Mouse (Mus musculus): ENCODE results near the gene Srp72. TPM values are rescaled to one million over a fixed set of nuclear protein-coding genes. Genes with fewer than 3 reads are reported as not detected.

Srp72 gene
- total RNA-seq (2023): 188 TPM

DNA sequence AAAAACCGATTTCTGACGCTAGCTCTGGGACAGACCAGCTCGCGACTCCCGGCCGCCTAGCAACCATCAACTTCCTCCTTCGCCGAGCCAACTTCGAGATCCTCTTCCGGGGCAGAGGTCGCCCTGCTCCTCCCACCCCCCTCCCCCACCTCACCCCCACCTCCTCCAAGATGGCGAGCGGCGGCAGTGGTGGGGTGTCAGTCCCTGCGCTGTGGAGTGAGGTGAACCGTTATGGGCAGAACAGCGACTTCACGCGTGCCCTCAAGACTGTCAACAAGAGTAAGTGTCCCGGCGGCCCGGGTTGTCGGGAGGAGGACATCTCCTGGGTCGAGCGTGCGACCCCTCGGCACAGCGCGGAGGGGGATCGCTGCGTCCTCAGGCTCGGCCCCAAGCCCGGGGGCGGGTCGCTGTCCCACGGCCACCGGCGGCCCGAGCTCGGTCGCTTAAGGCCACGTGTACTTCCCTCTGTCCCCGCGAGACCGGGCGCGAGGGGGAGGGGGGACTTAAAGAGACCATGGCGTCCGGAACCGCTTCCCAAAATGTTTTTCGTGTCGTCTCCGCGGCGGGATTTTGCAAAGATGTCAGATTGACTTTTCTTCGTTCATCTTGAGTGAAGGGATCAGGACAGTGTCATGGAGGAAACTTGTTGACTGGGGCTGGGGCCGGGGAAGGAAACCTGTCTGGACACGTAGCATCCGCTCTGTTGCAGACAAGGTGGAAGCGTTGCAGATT is at the start of gene Srp72:
TSS of gene Srp72 (plus strand) at position 130 of the 732 bp plus-strand sequence.

DNA sequence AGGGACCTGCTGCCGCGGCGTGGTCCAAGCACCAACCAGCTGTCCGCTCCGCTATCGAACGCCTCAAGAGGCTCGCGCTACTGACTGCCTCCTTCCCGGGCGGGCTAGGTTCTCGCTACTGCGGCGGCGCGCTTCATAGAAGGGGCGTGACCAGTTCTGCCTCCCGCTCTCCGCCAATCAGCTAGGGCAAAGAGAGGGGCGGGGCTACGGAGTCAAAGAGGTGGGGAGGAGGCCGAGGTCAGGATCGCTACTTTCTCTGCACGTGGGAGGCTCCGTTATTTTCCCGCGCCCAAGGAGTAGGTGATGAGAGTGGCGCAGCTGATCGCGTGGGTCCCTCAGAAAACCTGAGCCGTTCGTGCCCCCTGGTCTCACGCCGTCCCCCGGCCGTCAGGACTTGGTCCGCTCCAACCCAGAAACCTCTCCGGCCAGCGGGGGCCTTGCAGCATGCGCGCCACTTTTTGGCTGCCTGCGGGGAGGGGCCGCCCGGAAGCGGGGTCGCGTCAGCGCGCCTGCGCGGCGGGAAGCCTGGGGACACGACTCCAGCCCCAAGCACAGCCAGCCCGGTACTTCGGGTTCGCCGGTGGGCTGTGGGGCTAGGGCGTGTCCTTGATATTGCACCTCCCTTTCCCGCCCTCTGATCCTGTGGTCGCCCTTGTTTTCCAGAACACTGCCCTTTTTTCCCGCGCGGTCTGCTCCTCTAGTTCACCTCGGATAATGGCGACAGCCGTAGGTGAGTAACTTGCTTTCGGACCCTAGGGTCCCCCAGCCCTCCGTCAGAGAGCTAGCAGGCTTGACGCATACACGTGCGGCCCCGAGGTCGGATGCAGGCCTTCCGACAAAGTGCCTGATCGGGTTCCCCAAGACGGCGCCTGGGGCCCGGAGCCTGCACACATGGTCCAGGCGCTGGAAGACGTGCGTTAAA is 23.1 kb upstream of the Srp72 start, which contains the start of the genes Paics and Ppat:
TSS of gene Paics (plus strand) at position 202 of the 922 bp plus-strand sequence.
TSS of gene Ppat (minus strand) at position 473 of the 922 bp plus-strand sequence.

DNA sequence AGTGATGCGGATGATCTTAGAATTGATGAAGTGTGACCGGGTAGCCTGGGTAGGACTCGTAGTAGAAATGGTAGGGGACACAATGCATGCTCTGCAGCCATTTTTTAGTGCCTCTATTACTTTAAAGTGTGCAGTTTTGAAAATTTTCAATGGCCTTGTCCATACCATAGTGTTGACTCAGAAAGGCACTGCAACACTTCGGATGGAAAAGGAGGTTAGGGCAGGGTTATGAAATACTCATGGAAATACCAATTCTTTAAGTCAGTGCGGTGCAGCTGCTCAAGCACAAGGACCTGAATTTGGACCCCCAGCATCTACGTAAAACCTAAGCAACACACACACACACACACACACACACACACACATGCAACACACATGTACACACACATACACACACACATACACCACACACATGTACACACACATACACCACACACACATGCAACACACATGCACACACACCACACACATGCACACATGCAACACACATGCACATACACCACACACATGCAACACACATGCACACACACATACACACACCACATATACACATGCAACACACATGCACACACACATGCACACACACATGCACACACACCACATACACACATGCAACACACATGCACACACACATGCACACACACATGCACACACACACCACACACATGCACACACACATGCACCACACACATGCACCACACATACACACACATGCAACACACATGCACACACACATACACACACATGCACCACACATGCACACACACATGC is 29.8 kb downstream of the Srp72 start, which contains the start of gene Arl9:
TSS of gene Arl9 (plus strand) at position 5 of the 771 bp plus-strand sequence.

DNA sequence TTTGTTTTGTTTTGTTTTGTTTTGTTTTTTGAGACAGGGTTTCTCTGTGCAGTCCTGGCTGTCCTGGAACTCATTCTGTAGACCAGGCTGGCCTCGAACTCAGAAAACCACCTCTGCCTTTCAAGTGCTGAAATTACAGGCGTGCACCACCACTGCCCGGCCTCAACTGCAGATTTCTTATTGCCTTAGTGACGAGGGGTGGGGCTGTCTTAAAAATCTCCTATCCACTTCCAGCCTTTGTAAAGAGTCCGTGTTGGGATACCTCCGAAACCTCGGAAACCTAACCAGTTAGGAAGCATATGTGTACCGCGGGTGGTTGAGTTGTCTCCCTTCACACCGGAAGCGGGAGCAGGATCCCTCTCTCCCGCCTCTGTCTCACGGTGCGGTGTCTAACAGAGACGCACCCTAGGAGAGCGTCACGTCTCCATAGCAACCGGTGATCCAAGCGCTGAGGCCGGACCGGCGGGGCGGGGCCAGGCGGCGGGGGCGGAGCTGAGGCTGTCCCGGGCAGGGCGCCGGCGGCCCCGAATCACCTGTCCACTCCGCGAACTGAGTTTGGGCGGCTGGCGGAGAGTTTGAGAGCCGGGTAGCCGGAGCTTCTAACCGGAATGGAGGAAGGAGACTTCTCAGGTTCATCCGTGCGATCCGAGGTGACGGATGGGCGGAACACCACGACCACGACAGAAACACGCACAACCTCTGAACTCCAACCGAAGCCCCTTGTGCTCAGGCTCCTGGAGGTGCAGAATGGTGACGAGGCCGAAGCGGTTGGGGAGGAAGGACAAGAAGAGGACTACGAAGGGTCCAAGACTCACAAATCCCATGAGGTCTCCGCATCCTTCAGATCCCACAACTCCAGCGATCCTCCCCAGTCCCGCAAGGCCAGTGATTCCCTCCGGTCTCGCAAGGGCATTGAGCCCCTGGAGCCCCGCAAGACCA is 41.3 kb downstream of the Srp72 start, which contains the start of gene Thegl:
TSS of gene Thegl (plus strand) at position 480 of the 939 bp plus-strand sequence.

Other genes starting within 250 kb of the Srp72 start
- 24.4 TPM for gene Aasdh, start 69.2 kb upstream of the Srp72 start, total RNA-seq (2023)
- 65.1 TPM for gene Paics, start 23.4 kb upstream of the Srp72 start, total RNA-seq (2023)
- 21.4 TPM for gene Ppat, start 23.1 kb upstream of the Srp72 start, total RNA-seq (2023)
- not detected for gene Arl9, start 29.4 kb downstream of the Srp72 start, total RNA-seq (2023)
- not detected for gene Thegl, start 41.3 kb downstream of the Srp72 start, total RNA-seq (2023)
- 12.5 TPM for gene Hopx, start 140.4 kb downstream of the Srp72 start, total RNA-seq (2023)
- gene Spink2, start 236.8 kb downstream of the Srp72 start, total RNA-seq (2023): not detected